Mouse (Mus musculus) granulocyte monocyte progenitor cell, adult 5-6 weeks (primary cell): ENCODE data around the gene Ywhah. TPM values are rescaled to one million over a fixed set of nuclear protein-coding genes. Genes with fewer than 3 reads are reported as not detected.
A peak's percentile ranks its signal among the peaks of the same experiment; 100 is the strongest.

Source experiments
- ATAC-seq: replicated peaks from 2 replicates; pipeline ENCODE4 v1.8.0; 2016; ENCODE audit warnings: mild to moderate bottlenecking, moderate TSS enrichment, inconsistent platforms; ENCODE audit not compliant: poor library complexity, severe bottlenecking
- total RNA-seq, 2 experiments: library from RNA; stranded (forward) in 1 of 2; stranded (reverse) in 1 of 2; fragments of 200-712, 200-1000 nt in 1 of 2; fragments of >200 nt in 1 of 2; fragmentation: Nextera tagmentation in 1 of 2; gene quantifications; 2 replicates each; pipeline ENCODE4 v1.2.3; 2014 to 2017

The Ywhah gene
- total RNA-seq (2014; fragmentation: Nextera tagmentation) (285 and 301 TPM in 2 replicates), total RNA-seq (2017) (123 and 125 TPM in 2 replicates)

- ATAC-seq, result peak; percentile 80
Measured at GRCm38 (mm10) chr5:33018561-33019425, at the start of gene Ywhah. Gene Ywhah, plus strand, starts transcription at chr5:33018816.

GRCm38 (mm10) chr5:32976541-32976940, 42.1 kb upstream of the Ywhah start:
- peak; percentile 79 for ATAC-seq

DNA sequence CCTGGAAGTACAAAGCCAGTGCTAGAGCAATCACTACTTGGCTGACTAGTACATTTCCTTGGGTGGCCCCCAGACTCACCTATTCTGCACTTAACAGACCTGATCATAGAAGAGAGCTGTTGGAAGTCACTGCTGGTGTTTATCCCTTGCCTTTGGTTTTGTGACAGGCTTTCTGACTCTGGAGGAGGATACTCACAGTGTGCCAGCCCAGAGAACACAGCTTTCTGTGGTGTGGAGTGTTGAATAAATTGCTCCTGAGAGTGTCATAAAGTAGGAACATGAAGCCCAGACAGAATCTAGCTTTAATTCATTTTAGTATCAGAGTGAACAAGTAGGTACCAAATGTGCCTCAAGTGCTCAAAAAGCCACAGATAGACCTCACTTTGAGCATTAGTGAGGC, 41.4 kb upstream of the Ywhah start:
- ATAC-seq, result no peak

DNA sequence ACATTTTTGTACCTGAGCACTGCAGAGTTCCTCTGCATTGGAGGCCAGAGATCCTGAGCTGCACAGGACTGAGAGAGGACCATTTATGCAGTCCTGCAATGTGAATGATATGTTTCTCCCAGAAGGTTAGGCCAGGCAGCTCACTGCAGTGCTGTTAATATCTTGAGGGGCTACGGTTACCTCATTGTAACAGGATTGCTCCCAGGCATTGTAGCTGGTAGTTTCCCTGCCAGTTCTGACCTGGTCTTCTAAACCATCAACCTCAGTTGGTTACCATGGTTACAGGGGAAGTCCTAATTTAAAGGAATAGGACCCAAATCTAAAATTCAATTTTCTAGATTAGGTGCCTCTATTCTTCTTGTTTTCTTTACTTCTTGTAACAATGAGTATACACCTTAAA, 33.2 kb upstream of the Ywhah start:
- no peak for ATAC-seq

DNA sequence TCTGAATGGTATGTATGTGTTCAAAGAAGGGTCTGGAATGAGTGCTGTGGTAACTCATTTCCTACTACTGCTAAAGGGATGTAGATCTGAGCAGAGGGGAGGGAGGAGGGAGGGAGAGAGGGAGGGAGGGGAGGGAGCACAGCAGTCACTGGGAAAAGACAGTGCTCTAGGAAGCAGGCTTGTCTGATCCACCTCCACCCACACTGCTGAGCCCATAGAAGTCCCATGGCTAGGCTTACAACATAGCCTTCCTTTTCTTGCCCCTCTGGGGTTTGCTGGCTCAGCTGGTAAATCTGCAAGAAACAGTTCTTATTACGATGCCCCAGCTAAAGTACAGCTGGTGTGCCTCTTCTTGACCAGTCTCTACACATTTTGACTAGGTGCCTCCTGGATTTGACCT, 30.7 kb upstream of the Ywhah start:
- ATAC-seq, result no peak

GRCm38 (mm10) chr5:32989959-32990640, 28.5 kb upstream of the Ywhah start:
- ATAC-seq, result no peak

DNA sequence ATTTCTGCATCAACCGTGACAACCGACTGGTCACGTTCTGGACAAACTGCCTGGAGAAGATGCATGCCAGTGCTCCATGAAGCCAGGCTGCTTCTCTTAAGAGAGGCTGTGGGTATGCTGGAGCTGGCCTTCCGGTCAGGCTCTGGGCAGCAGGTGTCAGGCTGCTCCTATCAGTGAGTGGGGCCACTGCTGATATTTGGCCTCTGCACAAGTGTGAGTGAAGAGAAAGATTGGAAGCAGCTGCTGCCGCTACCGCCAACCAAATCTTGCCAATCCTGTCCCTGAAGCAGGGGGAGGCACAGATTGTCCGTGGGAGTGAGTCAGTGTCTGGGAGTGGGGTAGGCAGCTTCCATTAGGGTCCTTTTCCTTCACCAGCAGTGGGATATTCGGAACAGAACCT, 27.5 kb upstream of the Ywhah start:
- ATAC-seq, result no peak

GRCm38 (mm10) chr5:32994471-32994870, 24.1 kb upstream of the Ywhah start:
- no peak for ATAC-seq

GRCm38 (mm10) chr5:32995756-32996155, 22.9 kb upstream of the Ywhah start:
- ATAC-seq, result peak; percentile 18; the same call in 1 of the 2 replicates

- no peak for ATAC-seq
Measured at GRCm38 (mm10) chr5:32996560-32996959, 22.1 kb upstream of the Ywhah start.

- ATAC-seq, result peak; percentile 99
Measured at GRCm38 (mm10) chr5:32997686-32998085, 20.9 kb upstream of the Ywhah start.

DNA sequence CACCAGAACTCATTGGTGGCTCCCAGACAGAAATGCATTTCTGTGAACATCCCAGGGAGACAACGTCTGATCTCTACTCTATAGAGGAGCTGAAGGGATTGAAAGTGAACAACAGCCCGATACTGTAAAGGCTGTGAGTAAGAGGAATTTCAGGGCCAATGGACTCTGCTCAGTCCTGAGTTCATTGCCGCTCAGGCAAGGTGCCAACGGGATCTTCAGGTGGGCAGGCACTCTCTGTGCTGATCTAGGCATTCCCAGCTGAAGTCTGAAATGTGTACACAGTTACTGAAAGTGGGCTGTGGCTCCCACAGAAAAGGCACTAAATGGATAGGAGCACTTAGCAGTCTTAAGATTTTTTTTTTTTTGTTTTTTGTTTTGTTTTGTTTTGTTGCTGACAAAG, 19.8 kb upstream of the Ywhah start:
- ATAC-seq, result no peak

DNA sequence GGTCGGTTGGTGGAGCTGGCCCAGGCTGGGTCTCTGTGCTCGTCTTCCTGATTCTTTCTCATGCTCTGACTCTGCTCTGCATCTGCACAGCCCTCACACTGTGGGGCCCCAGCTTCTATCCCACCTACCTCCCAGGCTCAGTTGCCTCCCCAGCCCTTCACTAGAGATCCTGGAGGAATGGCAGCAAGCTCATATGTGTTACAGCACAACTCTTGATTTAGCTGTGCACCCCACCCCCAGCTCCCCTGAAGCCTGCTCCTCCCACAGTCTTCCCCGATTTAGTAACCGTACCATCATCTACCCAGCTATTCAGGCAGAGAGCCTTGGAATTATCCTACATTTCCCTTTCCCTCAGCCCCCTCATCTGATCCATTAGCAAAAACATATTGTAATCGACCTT, 17.5 kb upstream of the Ywhah start:
- ATAC-seq, result no peak

DNA sequence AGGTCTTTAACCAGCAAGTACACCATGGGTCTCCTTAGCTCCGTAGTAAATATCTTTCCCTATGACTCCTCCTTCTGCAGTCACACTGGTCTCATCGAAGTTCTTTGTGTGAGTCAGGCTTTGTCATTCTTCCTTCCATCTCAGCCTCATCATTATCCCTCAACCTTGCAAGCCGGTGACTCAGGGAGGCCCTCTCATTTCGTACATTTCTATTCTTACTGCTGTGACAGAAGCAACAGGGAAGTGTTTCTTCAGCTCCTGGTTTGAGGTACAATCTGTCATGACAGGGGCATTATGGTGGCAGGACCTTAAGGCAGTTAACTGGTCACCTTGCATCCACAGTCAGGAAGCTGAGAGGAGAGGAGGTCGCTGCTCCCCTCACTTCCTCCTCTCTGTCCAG, 15.8 kb upstream of the Ywhah start:
- no peak for ATAC-seq

- no peak for ATAC-seq
Measured at GRCm38 (mm10) chr5:33003500-33003899, 15.1 kb upstream of the Ywhah start.

GRCm38 (mm10) chr5:33004110-33004509, 14.5 kb upstream of the Ywhah start:
- ATAC-seq, result no peak

DNA sequence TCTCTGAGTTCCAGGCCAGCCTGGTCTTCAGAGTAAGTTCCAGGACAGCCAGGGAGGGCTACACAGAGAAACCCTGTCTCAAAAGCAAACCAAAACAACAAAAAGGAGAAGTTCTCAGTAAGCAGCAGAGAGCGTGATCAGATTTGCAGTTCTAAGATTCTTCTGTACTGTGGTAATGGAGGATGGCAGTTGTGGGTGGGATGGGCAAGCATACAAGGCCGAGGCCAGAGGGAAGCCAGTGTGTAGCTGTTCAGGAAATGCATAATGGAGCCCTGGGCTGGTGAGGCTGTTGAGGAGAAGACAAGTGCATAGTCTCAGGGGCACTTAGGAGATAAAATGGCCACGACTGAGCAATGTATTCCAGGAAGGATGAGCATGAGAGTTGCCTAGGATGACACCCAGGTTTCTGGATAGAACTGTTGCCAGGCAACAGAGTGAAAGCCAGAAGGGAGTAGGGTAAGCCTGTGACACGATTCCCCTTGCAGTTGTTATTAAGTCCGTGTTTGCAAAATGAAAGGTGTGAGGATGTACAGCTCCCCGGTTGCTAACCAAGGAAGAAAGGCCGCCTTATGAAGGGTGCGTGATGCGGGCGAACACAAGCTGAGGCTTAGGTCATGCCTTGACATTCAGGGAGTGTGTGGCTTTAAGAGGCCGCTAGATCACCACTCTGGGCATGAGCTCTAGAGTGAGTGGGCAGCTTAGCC, 13.0 kb upstream of the Ywhah start:
- peak; percentile 50 for ATAC-seq

DNA sequence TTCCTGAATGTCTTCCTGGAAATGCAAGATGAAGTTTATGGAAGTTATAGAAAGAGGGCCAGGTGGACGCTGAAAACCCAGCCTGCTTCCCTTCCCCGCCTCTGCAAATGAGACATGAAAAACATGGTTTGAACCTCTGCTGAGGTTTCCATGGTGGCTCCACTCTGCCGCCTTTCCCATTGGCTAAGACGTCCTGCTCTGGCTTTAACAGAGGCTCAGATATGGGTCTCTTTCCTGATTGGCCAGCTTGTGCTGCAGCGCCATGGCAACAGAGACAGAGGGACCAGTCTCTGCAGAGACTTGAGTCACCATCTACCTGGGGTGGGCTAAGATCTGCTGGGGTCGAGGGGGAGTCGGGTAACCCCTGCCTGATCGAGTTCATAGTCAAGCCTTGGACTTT, 11.9 kb upstream of the Ywhah start:
- no peak for ATAC-seq

DNA sequence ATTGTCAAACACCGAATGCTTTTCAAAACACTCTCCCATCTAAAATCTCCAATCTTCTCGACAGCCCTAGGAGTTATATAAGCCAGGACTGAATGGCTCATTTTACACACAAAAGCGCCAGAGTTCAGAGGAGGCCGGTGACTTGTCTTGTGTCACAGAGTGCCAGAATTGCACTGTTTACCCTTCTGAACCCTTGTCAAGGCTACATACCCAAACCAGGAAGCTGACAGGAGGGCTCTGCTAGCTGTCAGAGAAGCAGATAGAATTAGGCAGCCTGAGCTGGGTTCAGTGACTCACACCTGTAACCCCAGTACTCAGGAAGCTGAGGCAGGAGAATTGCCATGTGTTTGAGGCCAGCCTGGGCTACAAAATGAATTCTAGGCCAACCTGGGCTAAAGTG, 11.2 kb upstream of the Ywhah start:
- no peak for ATAC-seq

GRCm38 (mm10) chr5:33009301-33009700, 9.3 kb upstream of the Ywhah start:
- ATAC-seq, result no peak
